Mouse (Mus musculus): ENCODE data around the gene Pip4k2c.
"Not testable (repeated sequence)": the region's sequence is repeated elsewhere in the genome, so short reads cannot be mapped to it uniquely, and the experiment has no call there.

Pip4k2c gene

DNA sequence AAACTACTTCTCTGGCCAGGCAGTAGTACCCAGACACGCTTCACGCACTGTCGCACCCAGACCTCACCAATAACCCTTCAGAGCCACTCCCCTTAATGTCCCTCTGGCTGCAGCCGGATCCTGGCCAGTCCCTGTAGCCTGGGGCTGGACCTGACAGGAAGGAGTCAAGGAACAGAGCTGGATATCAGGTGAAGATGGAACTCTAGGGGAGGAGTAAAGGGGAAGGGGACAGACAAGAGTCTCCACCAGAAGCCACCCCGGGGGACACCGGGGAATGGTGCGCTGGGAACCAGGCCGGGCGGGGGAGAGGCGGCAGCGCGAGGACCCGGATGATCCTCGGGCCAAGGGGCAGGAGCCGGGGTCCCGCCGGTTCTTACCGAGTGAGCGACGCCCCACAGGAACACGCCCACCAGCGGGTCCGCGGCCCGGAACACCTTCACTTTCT, 402 bp downstream of the Pip4k2c start:
- ATAC-seq (ENCODE audit: insufficient number of reproducible peaks, low FRiP score, low TSS enrichment) = peak; percentile 28; the same call in 1 of the 2 replicates

DNA sequence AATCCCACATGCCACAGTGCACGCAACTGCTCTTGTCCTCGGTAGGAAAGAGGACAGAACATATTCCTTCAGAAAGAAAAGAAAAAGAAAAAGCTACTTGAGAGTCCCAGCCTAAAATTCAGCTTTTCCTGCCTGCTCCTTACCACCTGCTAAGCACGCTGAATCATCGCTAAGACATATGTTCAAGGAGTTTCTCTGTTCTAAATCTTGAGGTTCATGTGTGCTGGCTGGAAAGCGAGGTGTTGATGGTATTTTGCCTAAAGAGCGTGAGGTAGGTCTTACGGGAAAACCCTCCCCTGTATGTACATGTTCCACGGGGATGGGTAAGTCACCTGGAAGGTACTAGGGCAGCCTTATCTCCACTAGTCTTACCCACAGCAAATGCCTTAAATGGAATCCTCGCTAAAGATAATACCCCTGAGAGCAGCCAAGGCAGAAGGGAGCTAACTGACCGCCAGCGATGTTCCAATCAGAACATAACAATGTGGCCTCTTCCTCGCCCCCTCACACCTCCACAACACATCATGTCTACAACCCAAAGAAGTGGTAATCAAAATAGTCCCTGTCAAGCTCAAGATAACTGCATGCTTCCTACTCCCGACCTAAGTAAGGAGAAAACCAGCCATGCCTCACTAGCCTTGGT, 1.3 kb downstream of the Pip4k2c start:
- no peak for ATAC-seq (ENCODE audit: insufficient number of reproducible peaks, low FRiP score, low TSS enrichment)

GRCm38 (mm10) chr10:127208921-127209320, 2.5 kb downstream of the Pip4k2c start:
- ATAC-seq (ENCODE audit: insufficient number of reproducible peaks, low FRiP score, low TSS enrichment) = no peak

- no peak for ATAC-seq (ENCODE audit: insufficient number of reproducible peaks, low FRiP score, low TSS enrichment)
These were observed 6.0 kb downstream of the Pip4k2c start for GRCm38 (mm10) chr10:127205373-127205772.

DNA sequence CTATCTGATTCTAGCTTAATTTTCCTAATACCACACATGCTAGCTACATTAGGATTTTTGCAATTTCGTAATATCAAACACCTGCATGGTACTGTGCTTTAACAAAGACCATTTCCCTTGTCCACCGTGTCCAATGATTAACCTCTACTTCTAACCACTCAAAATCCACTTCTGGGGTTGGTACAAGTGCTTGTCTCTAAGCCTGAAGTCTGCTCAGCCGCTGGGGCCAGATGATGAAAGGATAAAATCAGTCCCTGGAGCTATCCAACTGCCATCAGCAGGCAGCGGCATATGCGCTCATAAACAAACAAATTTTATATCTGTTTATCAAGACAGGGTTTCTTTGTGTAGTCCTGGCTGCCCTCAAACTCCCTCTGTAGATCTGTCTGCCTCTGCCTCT, 6.8 kb downstream of the Pip4k2c start:
- ATAC-seq (ENCODE audit: insufficient number of reproducible peaks, low FRiP score, low TSS enrichment) = no peak

GRCm38 (mm10) chr10:127203106-127203505, 8.3 kb downstream of the Pip4k2c start:
- no peak for ATAC-seq (ENCODE audit: insufficient number of reproducible peaks, low FRiP score, low TSS enrichment)

GRCm38 (mm10) chr10:127200279-127200678, 11.1 kb downstream of the Pip4k2c start:
- no peak for ATAC-seq (ENCODE audit: insufficient number of reproducible peaks, low FRiP score, low TSS enrichment)

DNA sequence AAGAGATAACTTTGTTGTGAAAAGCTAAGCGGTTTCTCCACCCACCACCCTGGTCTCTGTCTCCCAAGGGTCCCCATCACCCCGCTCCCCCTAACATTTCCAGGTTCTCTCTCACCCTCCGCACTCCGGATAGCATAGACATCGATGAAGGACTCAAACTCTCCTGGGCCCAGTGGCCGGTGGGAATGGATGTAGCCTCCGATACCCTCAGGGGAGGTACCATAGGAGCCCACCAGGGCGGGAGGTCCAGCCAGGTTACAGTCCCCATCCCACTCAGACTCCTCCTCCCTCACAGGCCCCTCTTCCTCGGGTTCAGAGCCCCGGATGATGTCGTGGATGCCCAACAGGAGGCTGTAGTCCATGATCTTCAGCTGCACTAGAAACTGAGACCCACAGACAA, 11.9 kb downstream of the Pip4k2c start:
- no peak for ATAC-seq (ENCODE audit: insufficient number of reproducible peaks, low FRiP score, low TSS enrichment)

DNA sequence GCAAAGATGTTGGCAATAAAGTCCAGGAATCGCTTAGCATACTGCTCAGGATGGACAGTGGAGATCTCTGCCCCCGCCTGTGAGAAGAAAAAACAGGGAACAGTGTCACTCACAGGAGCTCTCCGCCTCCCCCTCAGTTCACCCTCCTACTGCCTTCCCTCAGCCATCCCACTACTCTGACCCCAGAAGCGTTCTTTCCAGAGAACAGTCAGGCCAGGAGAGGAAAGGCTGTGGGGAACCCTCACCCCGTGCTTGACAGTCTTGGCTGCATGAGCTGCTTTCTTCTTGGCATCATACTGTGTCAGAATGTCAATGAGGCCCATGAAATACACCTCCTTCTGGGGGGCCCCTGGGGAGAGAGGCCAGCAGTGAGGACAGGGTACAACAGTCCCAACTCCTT, 12.3 kb downstream of the Pip4k2c start:
- ATAC-seq (ENCODE audit: insufficient number of reproducible peaks, low FRiP score, low TSS enrichment) = no peak

- no peak for ATAC-seq (ENCODE audit: insufficient number of reproducible peaks, low FRiP score, low TSS enrichment)
These were observed 12.9 kb downstream of the Pip4k2c start for GRCm38 (mm10) chr10:127198492-127198891.

DNA sequence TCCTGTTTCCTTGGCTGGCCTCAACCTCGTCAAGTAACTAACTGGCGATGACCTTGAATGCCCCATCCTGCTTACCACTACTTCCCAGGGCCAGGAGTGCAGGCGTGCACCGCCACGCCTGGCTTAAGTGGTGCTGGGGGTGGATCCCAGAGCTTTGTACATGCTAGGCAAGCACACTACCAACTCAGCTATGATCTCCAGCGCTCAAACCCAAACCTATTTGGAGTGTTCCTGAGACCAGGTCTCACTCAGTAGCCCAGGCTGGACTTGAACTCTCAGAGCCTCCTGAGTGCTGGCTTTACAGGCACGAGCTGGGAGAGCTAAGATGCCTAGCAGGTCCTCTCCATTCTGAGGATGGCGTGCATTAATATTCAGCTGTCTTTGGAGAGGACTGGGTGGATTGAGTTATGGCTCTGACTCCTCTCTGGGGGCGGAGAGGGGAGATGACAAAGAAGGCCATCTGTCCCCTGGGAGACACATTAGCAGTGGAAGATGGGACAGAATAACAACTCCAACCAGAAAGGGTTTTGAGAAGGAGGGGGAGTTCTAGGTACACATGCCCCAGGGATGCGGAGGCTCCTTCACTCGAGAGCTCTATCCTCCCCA, 13.8 kb downstream of the Pip4k2c start:
- no peak for ATAC-seq (ENCODE audit: insufficient number of reproducible peaks, low FRiP score, low TSS enrichment)

- ATAC-seq (ENCODE audit: insufficient number of reproducible peaks, low FRiP score, low TSS enrichment) = no peak
These were observed 14.3 kb downstream of the Pip4k2c start for GRCm38 (mm10) chr10:127197104-127197503.

DNA sequence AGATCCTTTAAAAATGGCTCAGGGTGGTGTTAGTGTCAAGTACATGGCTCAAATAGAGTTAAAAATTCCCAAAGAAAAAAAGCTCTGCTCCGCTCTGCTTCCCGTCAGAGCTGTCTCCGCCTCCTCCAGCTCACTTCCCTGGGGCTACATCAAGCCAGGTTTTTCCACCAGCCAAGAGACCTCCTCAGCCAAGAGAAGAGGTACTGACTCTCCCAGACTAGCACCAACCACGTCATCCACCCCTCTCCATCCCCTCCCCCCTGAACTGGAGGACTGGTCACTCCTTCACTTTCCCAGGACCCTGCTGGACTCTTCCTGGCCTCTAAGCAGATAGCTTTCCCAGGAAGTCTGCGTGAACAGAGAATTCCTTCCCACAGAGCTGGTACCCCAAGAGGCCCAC, 15.0 kb downstream of the Pip4k2c start:
- peak; percentile 77 for ATAC-seq (ENCODE audit: insufficient number of reproducible peaks, low FRiP score, low TSS enrichment)

GRCm38 (mm10) chr10:127195328-127196129, 15.9 kb downstream of the Pip4k2c start, which contains the start of gene Dtx3:
TSS of gene Dtx3 (minus strand) at chr10:127195728.
- no peak; the same call in 1 of the 2 replicates for ATAC-seq (ENCODE audit: insufficient number of reproducible peaks, low FRiP score, low TSS enrichment)

DNA sequence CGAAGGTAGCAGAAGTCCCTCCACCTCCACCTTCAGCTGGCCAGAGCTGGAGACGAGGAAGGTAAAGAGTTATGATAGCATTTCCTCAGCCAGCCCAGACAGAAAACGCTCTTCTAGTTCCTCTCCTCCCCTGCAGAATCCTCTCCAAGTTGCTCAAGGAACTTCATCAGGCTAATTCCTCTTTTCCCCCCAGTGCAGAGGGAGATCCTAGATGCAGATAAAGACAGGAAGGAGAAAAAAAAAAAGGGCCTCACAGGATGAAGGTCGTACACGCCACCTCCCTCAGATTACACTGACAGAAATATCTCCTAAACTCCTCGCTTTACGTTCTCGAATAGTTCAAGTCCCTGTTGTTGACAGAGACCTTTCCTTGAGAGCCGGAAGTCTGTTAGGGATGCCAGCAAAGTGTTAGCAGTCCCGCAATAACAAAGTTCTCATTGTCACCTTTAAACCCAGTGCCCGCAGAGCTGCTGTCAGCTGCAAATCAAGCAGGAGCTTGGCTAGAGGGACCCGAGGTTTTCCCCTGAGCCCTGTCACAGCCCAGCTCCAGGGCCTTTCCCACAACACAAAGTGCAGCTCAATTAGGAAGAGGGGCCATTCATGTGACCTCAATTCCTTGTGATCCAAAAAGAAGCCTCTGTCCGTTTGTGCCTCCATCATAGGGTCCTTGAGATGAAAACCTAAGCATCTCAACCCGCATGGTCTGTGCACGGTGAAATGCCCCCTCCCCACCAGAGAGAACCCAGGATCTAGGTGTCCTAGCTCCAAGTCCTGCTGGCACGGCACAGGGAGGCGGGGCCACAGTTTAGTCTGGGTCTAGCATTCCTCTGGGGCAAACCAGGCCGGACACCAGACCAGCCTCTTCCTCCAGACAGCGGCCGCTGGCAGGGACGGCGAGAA, 16.7 kb downstream of the Pip4k2c start:
- ATAC-seq (ENCODE audit: insufficient number of reproducible peaks, low FRiP score, low TSS enrichment) = 0 out of 2 replicates have a peak, but pooled peaks have one; percentile 23

- ATAC-seq (ENCODE audit: insufficient number of reproducible peaks, low FRiP score, low TSS enrichment) = no peak
These were observed 18.4 kb downstream of the Pip4k2c start for GRCm38 (mm10) chr10:127193011-127193410.

- not testable (repeated sequence) for ATAC-seq (ENCODE audit: insufficient number of reproducible peaks, low FRiP score, low TSS enrichment)
These were observed 19.4 kb downstream of the Pip4k2c start for GRCm38 (mm10) chr10:127192057-127192328.

DNA sequence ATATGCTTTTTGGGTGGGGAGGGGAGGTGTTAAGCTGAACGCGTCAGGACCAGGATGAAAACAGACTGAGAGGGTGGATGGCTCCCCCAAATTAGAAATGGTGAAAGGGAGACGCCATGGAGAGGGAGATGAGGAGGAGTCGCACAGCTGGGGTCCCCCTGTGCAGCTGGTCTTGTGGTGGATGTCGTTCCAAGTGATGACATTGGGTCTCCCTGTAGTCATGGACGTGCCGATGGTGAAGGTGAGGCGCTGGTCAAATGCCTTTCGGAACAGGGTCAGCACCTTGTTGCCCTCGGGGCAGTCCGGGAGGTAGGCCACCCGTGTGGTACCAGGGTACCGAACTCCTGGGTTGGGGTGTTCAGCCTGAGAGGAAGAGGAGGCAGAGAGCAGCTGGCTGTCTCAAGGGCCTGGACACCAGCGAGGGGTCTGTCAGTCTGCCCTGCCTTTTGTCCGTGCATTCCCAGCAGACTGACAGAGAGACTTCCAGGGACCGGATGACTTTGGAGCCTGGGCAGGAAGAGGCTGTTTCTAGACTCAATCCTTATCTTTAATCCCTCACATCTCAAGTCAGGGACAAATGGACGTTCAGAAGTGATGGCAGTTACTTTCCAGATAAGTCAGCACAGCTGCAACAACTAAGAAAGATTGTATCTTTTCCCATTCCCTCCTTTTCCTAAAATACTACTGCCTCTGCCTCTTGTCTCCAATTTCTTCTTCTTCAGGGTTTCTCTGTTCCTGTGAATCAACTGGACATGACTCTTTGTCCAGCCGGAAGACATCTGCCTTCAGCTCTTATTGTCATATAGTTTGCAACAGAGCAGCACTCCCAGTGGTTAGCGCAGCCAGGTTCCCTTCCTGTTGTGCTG, 20.0 kb downstream of the Pip4k2c start:
- ATAC-seq (ENCODE audit: insufficient number of reproducible peaks, low FRiP score, low TSS enrichment) = no peak

GRCm38 (mm10) chr10:127190398-127191190, 20.8 kb downstream of the Pip4k2c start:
- no peak for ATAC-seq (ENCODE audit: insufficient number of reproducible peaks, low FRiP score, low TSS enrichment)
